Mouse (Mus musculus) forebrain, postnatal 0 days (tissue): ENCODE data around the gene Tbcel. TPM values are rescaled to one million over a fixed set of nuclear protein-coding genes. Genes with fewer than 3 reads are reported as not detected.

Source experiments
- ATAC-seq: fragments of 200-750 bp; cut with Nextera tagmentation; 2 replicates; pipeline ENCODE4 v1.8.0; 2017; ENCODE audit warnings: mild to moderate bottlenecking, moderate library complexity
- DNase-seq: peaks from one replicate; pipeline ENCODE4 v3.0.0-alpha.2; 2015
- H3K27ac ChIP-seq: fragments of 300-500 bp; sonication (generic); 2 replicates; pipeline ENCODE4 v1.5.1; 2014; ENCODE audit warnings: low read depth, mild to moderate bottlenecking, antibody characterized with exemption, low read length, moderate library complexity, mixed read lengths
- H3K27me3 ChIP-seq: fragments of 300-500 bp; sonication (generic); 2 replicates; pipeline ENCODE4 v1.6.1; 2014; ENCODE audit warnings: mild to moderate bottlenecking, low read length, mixed read lengths; ENCODE audit not compliant: insufficient read depth
- H3K36me3 ChIP-seq: fragments of 300-500 bp; sonication (generic); 2 replicates; pipeline ENCODE4 v1.6.1; 2014; ENCODE audit warnings: mild to moderate bottlenecking, moderate library complexity; ENCODE audit not compliant: insufficient read depth
- H3K4me1 ChIP-seq: fragments of 300-500 bp; sonication (generic); 2 replicates; pipeline ENCODE4 v1.6.1; 2014; ENCODE audit warnings: antibody characterized with exemption; ENCODE audit not compliant: insufficient read depth
- H3K4me2 ChIP-seq: fragments of 300-500 bp; sonication (generic); 2 replicates; pipeline ENCODE4 v1.6.1; 2014; ENCODE audit warnings: low read depth, mild to moderate bottlenecking, moderate library complexity
- H3K4me3 ChIP-seq: fragments of 300-500 bp; sonication (generic); 2 replicates; pipeline ENCODE4 v1.5.1; 2014; ENCODE audit warnings: low read depth, low read length, mixed read lengths
- H3K9ac ChIP-seq: fragments of 300-500 bp; sonication (generic); 2 replicates; pipeline ENCODE4 v1.6.1; 2014; ENCODE audit warnings: mild to moderate bottlenecking
- H3K9me3 ChIP-seq: fragments of 300-500 bp; sonication (generic); 2 replicates; pipeline ENCODE4 v1.6.1; 2016; ENCODE audit warnings: low read length
- CTCF ChIP-seq: sonication (generic); IDR thresholded peaks from 2 replicates; pipeline ENCODE4 v1.5.1; 2016; ENCODE audit warnings: antibody characterized with exemption, control low read depth, low read depth
- whole genome bisulfite sequencing: fragments of 180-500 bp; shearing (Covaris S2); extraction: QIAGEN DNeasy Blood & Tissue Kit; methylation state at CpG from one replicate; pipeline ENCODE4 v1.1.7; 2014; 5-methylcytosine and 5-hydroxymethylcytosine counted together
- microRNA-seq, 2 experiments: library from miRNA; unstranded; fragments of <30 nt; microRNA quantifications; one replicate each; pipeline ENCODE4; 2016
- polyA plus RNA-seq: library from polyadenylated mRNA; unstranded; fragments of >200 nt; fragmentation: Nextera tagmentation; extraction: Ambion mirVana; gene quantifications from 2 replicates; pipeline ENCODE4 v1.2.1, GENCODE M21; 2015
- total RNA-seq: library from RNA; depleted of rRNA; stranded (reverse); fragments of >200 nt; gene quantifications from 2 replicates; pipeline ENCODE4 v1.2.3, GENCODE M21; 2014; rRNA removed

Tbcel gene
- total and polyA plus RNA-seq, 2 experiments from 2014 or later, result 3.2 to 24.8 TPM

DNA sequence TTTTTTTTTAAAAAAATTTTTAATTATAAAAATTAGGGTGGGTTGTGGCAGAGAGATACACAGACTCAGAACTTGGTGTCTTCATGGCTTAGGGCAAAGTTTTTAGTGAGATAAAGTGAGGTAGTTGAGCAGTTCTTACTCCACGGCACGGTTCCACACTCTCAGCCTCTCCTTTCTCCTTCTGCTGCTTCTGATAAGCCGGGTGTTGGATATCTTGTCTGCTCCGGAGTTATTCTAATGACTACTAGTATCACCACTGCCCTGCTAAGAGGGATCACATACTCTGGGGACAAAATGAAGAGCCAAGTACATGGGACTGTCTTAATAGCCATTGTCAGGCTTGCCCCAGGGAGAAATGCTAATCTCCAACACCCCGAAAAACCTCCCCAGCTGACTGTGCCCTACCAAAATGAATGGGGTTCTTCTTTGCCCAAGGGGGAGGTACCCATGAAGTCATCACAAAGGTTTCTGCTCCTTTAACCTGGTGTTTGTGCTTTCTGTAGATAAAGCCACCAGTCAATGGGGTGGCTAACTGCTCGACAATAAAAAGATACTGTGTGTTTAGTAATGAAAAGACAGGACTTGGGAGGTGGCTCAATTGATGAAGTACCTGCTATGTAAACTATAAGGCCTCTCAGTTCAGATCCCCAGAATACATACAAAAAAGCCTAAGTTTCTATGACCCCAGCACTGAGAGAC, 135.8 kb downstream of the Tbcel start:
- TF ChIP-seq CTCF, result no peak
- H3K9me3 ChIP-seq, result no peaks in the 10 kb centered on the region
- no peak overlapping the region for H3K4me3 ChIP-seq
- no peak for ATAC-seq
- no peak overlapping the region for H3K27ac ChIP-seq
- DNase-seq, result no peak
- no peak overlapping the region for H3K4me2 ChIP-seq
- no peaks in the 10 kb centered on the region for H3K27me3 ChIP-seq
- 82% methylated on average over 6 of the region's 6 CpGs for WGBS
- H3K36me3 ChIP-seq, result no peaks in the 10 kb centered on the region
- no peak overlapping the region for H3K9ac ChIP-seq
- H3K4me1 ChIP-seq, result no peaks in the 10 kb centered on the region

Small RNA genes within 50 kb of the gene (microRNA-seq; reads per million reads assigned to microRNA genes)
- gene Gm44311, result 0 reads per million in 2 experiments

Other genes with a start within 250 kb of the Tbcel start
- gene Sc5d, start 243.6 kb downstream of the Tbcel start, total RNA-seq, result 37.2 and 48.6 TPM in 2 replicates
- gene Sc5d, start 243.6 kb downstream of the Tbcel start, polyA plus RNA-seq, result 52.9 and 75.6 TPM in 2 replicates
- gene Tecta, start 107.9 kb downstream of the Tbcel start, total RNA-seq, result 0.43 and 0.46 TPM in 2 replicates
- 0.31 and 0.36 TPM in 2 replicates for gene Tecta, start 107.9 kb downstream of the Tbcel start, polyA plus RNA-seq